Mouse (Mus musculus) bone marrow, adult 2 months (tissue): ENCODE results near the gene Ppp1r12a.

Source experiments
- CTCF ChIP-seq: fragments of 200-500 bp; IDR thresholded peaks from 2 replicates; pipeline ENCODE4 v1.5.1; 2011; ENCODE audit warnings: low read length, control low read depth; ENCODE audit not compliant: control insufficient read depth, insufficient read depth
- POLR2A ChIP-seq: fragments of 200-500 bp; IDR thresholded peaks from 2 replicates; pipeline ENCODE4 v1.6.1; 2011; ENCODE audit warnings: low read depth, mild to moderate bottlenecking, control low read depth, low read length, borderline replicate concordance; ENCODE audit not compliant: control insufficient read depth

GRCm38 (mm10) chr10:108155042-108155686, 6.8 kb upstream of the Ppp1r12a start:
- TF ChIP-seq POLR2A: no peak
- TF ChIP-seq CTCF: no peak
